Mouse (Mus musculus): Measurements from ENCODE around the gene Appbp2.

Appbp2 gene

DNA sequence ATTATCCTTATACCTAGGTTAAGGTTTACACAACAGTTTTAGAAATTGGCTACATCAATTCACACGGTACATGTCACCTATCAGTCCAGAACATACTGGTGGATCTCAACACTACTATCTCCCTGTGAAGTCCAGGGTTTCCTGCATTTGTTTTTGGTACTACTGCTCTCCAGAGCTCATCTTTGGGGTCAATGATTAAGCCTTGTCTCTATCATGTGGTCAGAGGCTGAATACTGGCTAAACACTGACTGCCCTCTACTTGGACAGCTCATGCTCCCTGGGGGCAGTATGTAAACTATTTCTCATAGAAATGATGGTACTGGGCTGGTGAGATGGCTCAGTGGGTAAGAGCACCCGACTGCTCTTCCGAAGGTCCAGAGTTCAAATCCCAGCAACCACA lies 11.7 kb downstream of the Appbp2 start:
- in situ Hi-C loops (cut with MboI, MseI) = no loop called here

- in situ Hi-C loops (cut with MboI, MseI) = no loop called here
These were observed 12.4 kb downstream of the Appbp2 start for GRCm38 (mm10) chr11:85222561-85222960.

DNA sequence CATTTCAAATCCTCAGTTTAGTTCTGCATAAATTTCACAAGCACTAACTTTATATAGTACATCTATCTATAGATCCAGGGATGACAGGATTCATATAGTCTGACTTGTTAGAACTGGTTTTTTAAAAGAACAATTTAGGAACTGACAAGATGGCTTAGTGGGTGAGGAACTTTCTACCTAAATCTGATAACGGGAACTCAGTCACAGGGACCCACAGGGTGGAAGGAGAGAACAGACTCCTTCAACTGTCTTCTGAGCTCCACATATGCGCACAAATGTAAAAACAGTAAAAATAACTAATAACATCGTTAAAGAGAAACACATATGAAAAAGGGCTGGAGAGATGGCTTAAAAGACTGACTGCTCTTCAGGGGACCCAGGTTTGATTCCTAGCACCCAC lies 15.9 kb downstream of the Appbp2 start:
- in situ Hi-C loops (cut with MboI, MseI) = no loop called here

DNA sequence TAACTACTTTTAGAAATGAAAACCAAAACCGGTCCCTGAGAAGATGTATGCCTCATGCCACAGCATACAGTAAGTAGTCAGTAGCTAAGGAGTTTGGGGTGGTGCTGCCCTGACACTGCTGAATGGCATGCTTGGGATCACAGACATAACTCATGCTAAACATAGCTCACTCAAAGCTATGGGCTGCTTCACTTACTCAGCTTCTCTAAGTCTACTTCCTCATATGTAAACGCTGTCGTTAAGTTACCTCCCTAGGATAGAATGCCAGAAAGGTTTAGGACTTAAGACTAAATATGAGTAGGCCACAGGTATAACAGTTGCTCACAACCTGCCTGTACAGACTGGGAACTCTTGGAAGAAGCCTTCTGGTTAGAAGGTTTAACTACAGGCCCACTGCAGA lies 20.3 kb downstream of the Appbp2 start:
- in situ Hi-C loops (cut with MboI, MseI) = no loop called here

GRCm38 (mm10) chr11:85213215-85213614 lies 21.7 kb downstream of the Appbp2 start:
- in situ Hi-C loops (cut with MboI, MseI) = no loop called here

GRCm38 (mm10) chr11:85211151-85211550 lies 23.8 kb downstream of the Appbp2 start:
- in situ Hi-C loops (cut with MboI, MseI) = no loop called here

- in situ Hi-C loops (cut with MboI, MseI) = no loop called here
These were observed 28.7 kb downstream of the Appbp2 start for GRCm38 (mm10) chr11:85206231-85206630.

GRCm38 (mm10) chr11:85198906-85199305 lies 36.0 kb downstream of the Appbp2 start:
- in situ Hi-C loops (cut with MboI, MseI) = loop anchor here (10.0 kb wide), 2 partner anchors 266 to 1266 kb away; no protein-coding TSS in a partner anchor

GRCm38 (mm10) chr11:85196046-85196445 lies 38.9 kb downstream of the Appbp2 start:
- in situ Hi-C loops (cut with MboI, MseI) = loop anchor here (10.0 kb wide), 2 partner anchors 269 to 1269 kb away; no protein-coding TSS in a partner anchor

- in situ Hi-C loops (cut with MboI, MseI) = loop anchor here (10.0 kb wide), 2 partner anchors 271 to 1271 kb away; no protein-coding TSS in a partner anchor
These were observed 40.7 kb downstream of the Appbp2 start for GRCm38 (mm10) chr11:85194206-85194605.

DNA sequence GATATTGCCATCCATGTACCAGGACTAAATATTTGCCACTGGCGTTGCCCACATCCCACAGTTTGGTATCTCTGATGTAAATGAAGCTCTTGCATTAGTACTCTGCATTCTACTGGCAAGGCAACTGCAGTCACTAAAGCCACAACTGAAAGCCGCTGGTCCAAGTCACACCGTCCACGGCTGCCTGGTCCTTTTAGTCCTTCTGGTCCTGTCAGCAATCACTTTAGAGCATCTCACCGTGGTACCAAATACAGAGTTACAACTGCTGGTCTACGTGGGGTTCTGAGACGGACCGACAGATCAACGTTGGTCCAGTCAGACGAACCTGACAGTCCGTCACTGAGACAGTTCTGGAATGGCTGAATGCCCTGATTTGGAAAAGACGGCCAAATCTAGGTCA lies 44.2 kb downstream of the Appbp2 start:
- in situ Hi-C loops (cut with MboI, MseI) = loop anchor here (10.0 kb wide), 2 partner anchors 274 to 1274 kb away; no protein-coding TSS in a partner anchor

GRCm38 (mm10) chr11:85189110-85189509 lies 45.8 kb downstream of the Appbp2 start:
- in situ Hi-C loops (cut with MboI, MseI) = no loop called here

DNA sequence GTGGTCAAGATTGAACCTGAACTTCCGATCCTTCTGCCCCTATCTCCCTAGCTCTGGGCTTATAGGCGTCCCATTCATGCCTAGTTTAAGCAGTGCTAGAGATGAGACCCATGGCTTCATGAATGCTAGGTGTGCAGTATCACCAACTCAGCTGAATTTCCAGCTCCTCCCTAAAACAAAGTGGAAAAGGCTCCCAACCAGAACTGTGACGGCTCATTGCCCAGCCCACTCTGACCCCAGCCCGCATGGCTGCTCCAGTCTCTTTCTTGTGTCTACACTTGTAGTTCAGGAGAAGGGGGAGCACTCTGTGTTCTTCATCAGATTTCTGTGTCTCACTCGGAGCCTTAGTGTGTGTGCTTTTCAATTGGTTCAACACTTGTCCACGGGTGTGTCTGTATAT lies 50.1 kb downstream of the Appbp2 start:
- in situ Hi-C loops (cut with MboI, MseI) = loop anchor here (5.0 kb wide), 1 partner anchor 258 kb away; no protein-coding TSS in a partner anchor

- in situ Hi-C loops (cut with MboI, MseI) = loop anchor here (5.0 kb wide), 1 partner anchor 257 kb away; no protein-coding TSS in a partner anchor
These were observed 50.8 kb downstream of the Appbp2 start for GRCm38 (mm10) chr11:85184082-85184481.

DNA sequence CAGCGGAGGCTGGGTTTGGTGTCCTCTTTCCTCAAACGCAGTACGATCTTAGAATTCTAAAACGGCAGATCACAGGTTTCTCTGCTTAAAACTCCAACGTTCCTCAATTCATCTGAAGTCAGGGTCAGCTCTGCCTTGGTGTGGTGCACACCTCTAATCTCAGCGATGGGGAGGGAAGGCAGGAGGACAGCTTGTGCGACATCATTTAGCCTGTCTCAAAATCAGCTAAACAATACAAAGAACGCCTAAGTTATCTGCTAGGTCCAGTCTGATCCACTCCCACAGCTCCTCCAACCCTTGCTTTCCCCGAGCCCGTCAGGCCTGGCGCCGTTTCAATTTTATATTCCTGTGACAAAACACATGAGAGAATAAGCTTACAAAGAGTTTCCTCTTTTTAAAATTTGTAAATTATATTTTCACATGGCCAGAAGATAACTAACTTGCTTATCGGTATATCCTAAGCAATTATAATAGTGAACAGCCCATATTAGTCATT lies 51.6 kb downstream of the Appbp2 start:
- in situ Hi-C loops (cut with MboI, MseI) = loop anchor here (5.0 kb wide), 1 partner anchor 256 kb away; no protein-coding TSS in a partner anchor

GRCm38 (mm10) chr11:85182617-85183283 lies 52.2 kb downstream of the Appbp2 start:
- in situ Hi-C loops (cut with MboI, MseI) = loop anchor here (5.0 kb wide), 1 partner anchor 255 kb away; no protein-coding TSS in a partner anchor

DNA sequence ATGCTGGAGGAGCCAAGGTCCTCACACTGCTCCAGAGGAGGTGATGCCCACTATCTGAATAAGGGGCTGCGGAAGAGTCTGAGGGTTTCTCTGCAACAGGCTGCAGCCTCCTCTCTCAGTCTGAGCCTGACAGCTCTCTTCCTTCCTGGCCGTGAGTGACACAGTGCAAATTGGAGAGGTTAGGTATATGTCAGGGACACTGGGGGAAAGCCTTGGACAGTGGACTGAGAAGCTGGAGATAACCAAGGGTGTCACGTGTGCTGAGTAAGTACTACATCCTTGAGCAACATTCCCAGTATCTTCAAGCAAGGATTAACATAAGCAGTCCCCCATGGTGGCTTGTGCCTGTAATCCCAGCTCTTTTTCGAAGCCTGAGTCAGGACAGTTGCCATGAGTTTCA lies 56.5 kb downstream of the Appbp2 start:
- in situ Hi-C loops (cut with MboI, MseI) = no loop called here

DNA sequence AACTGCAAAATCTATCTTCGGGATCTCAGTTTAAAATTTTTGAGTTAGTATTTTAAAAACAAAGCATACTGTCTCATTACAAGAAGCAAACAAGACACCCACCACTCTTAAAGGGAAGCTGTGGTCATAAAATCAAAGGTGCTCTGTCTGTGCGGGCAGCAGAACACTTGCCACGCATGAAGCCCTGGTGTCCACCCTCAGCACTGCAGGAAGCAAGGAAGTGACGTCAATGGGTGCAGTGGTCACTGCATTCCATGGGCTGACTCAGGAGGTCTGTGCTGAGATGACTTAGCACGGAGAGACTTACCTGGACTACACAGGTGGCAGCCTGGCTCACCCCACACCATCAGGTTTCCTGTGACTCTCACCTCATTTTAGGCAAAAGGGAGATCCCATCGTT lies 57.2 kb downstream of the Appbp2 start:
- in situ Hi-C loops (cut with MboI, MseI) = no loop called here

DNA sequence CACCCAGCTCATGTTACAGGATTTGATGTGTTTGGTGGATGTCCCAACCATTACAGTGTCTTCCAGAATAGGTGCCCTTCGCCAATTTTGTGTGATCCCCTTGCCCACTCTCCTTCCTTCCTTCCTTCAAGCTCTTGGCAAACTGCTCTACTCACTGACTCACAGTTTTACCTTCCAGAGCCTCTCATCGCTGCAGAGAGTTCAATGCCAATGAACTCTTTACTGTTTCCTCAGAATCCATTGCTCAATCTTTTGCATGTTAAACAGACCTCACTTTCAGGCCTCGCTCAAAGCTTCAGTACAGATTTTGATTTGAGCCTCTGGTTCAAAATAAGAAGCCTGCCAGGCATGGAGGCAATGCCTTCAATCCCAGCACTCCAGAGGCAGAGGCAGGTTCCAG lies 59.0 kb downstream of the Appbp2 start:
- in situ Hi-C loops (cut with MboI, MseI) = no loop called here

GRCm38 (mm10) chr11:85170833-85171232 lies 64.1 kb downstream of the Appbp2 start:
- in situ Hi-C loops (cut with MboI, MseI) = loop anchor here (5.0 kb wide), 1 partner anchor 86 kb away; no protein-coding TSS in a partner anchor

- in situ Hi-C loops (cut with MboI, MseI) = loop anchor here (5.0 kb wide), 1 partner anchor 87 kb away; no protein-coding TSS in a partner anchor
These were observed 64.7 kb downstream of the Appbp2 start, which contains the start of gene 1700125H20Rik for GRCm38 (mm10) chr11:85170058-85170740. Gene 1700125H20Rik, plus strand, starts transcription at chr11:85170404.

- in situ Hi-C loops (cut with MboI, MseI) = no loop called here
These were observed 67.4 kb downstream of the Appbp2 start for GRCm38 (mm10) chr11:85167503-85167902.
